Mouse (Mus musculus) megakaryocyte, embryonic 14.5 days (primary cell): Measurements from ENCODE around the gene Gba2. TPM values are rescaled to one million over a fixed set of nuclear protein-coding genes. Genes with fewer than 3 reads are reported as not detected.
"Not testable (repeated sequence)": the region's sequence is repeated elsewhere in the genome, so short reads cannot be mapped to it uniquely, and the experiment has no call there.

Source experiments
- H3K27me3 ChIP-seq: replicated peaks from 2 replicates; pipeline ENCODE3; 2012; ENCODE audit warnings: inconsistent platforms
- H3K36me3 ChIP-seq: replicated peaks from 2 replicates; pipeline ENCODE3; 2012; ENCODE audit warnings: low read length, inconsistent platforms, mixed read lengths
- H3K4me1 ChIP-seq: 2 replicates; pipeline ENCODE4 v1.6.1; 2012; ENCODE audit warnings: inconsistent platforms
- H3K4me3 ChIP-seq: replicated peaks from 2 replicates; pipeline ENCODE3; 2012; ENCODE audit warnings: moderate library complexity, mild to moderate bottlenecking, inconsistent platforms
- H3K9me3 ChIP-seq: 2 replicates; pipeline ENCODE4 v1.6.1; 2012; ENCODE audit warnings: inconsistent platforms
- FLI1 ChIP-seq: IDR thresholded peaks from 2 replicates; pipeline ENCODE4 v1.6.1; 2012; ENCODE audit warnings: low read length, inconsistent platforms, mixed read lengths
- GATA1 ChIP-seq: IDR thresholded peaks from 3 replicates; pipeline ENCODE4 v1.6.1; 2012; ENCODE audit warnings: mixed read lengths, low read length, inconsistent platforms, borderline replicate concordance
- polyA plus RNA-seq: library from polyadenylated mRNA; stranded (reverse); fragments of >175 nt; gene quantifications from 2 replicates; pipeline ENCODE4 v1.2.3, GENCODE M21; 2012; ENCODE audit warnings: low replicate concordance; ENCODE audit not compliant: insufficient read depth

Gene Gba2
- polyA plus RNA-seq, 1 experiment: 9.1 TPM

GRCm38 (mm10) chr4:43555926-43556325, 22.7 kb downstream of the Gba2 start:
- peaks cover 88% of the 10 kb centered on the region for H3K36me3 ChIP-seq
- peaks cover 92% of the 10 kb centered on the region for H3K4me1 ChIP-seq

DNA sequence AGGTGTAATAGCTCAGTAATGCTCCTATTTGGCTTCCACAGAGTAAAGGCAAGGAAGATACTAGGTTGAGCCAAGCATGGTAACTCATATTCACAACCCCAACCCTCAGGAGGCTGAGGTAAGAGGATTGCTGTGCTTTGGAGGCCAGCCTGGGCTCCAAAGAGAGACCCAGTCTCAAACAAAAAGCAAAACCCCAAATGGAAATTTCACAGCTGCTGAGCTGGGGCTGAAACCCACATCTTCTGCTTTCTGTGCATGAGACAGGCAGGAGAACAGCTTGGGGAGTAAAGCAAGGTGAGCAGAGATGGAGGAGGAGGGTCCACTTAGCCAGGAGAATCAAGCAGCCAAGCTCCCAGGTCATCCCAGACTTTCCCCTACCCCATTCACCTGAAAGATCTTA, 24.8 kb downstream of the Gba2 start:
- peak overlapping the region; percentile 79 for H3K4me3 ChIP-seq
- H3K27me3 ChIP-seq: no peaks in the 10 kb centered on the region
- TF ChIP-seq GATA1: no peak
- TF ChIP-seq FLI1: no peak
- H3K36me3 ChIP-seq: peaks cover 98% of the 10 kb centered on the region
- H3K4me1 ChIP-seq: peaks cover 95% of the 10 kb centered on the region
- H3K9me3 ChIP-seq: peaks cover 9% of the 10 kb centered on the region; the same call in 1 of the 2 replicates

More at GRCm38 (mm10) chr4:43555926-43556325, 22.7 kb downstream of the Gba2 start:
- Histone ChIP-seq H3K27me3 (no peaks in the 10 kb centered on the region), H3K4me3 (peak overlapping the region; percentile 99), H3K9me3 (peaks cover 9% of the 10 kb centered on the region; the same call in 1 of the 2 replicates)
- TF ChIP-seq GATA1 (no peak), FLI1 (no peak)

GRCm38 (mm10) chr4:43552437-43552836, 26.2 kb downstream of the Gba2 start:
- peaks cover 100% of the 10 kb centered on the region for H3K36me3 ChIP-seq
- peaks cover 9% of the 10 kb centered on the region; the same call in 1 of the 2 replicates for H3K9me3 ChIP-seq
- no peaks in the 10 kb centered on the region for H3K27me3 ChIP-seq
- H3K4me3 ChIP-seq: no peak overlapping the region
- TF ChIP-seq FLI1 (no peak), GATA1 (no peak)
- H3K4me1 ChIP-seq: peaks cover 95% of the 10 kb centered on the region

DNA sequence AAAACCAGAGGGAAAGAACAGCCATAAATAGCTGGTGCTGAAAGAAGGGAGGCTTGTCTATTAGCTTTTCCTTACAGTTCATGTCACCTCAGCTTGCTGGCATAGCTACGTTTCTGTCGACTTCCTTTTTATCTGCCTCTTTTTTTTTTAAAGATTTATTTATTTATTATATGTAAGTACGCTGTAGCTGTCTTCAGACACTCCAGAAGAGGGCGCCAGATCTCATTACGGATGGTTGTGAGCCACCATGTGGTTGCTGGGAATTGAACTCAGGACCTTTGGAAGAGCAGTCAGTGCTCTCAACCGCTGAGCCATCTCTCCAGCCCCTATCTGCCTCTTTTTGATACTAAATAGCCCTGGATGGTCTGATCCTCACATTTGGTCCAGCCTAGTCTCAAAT, 26.8 kb downstream of the Gba2 start:
- Histone ChIP-seq H3K4me1 (peaks cover 95% of the 10 kb centered on the region), H3K36me3 (peaks cover 100% of the 10 kb centered on the region)
- H3K4me3 ChIP-seq, H3K9me3 ChIP-seq, H3K27me3 ChIP-seq: not testable (repeated sequence)

GRCm38 (mm10) chr4:43549055-43549454, 29.6 kb downstream of the Gba2 start:
- no peak overlapping the region for H3K4me3 ChIP-seq
- H3K9me3 ChIP-seq: peaks cover 9% of the 10 kb centered on the region; the same call in 1 of the 2 replicates
- H3K27me3 ChIP-seq: no peaks in the 10 kb centered on the region
- H3K4me1 ChIP-seq: peaks cover 93% of the 10 kb centered on the region
- H3K36me3 ChIP-seq: peaks cover 100% of the 10 kb centered on the region
- no peak for TF ChIP-seq GATA1

DNA sequence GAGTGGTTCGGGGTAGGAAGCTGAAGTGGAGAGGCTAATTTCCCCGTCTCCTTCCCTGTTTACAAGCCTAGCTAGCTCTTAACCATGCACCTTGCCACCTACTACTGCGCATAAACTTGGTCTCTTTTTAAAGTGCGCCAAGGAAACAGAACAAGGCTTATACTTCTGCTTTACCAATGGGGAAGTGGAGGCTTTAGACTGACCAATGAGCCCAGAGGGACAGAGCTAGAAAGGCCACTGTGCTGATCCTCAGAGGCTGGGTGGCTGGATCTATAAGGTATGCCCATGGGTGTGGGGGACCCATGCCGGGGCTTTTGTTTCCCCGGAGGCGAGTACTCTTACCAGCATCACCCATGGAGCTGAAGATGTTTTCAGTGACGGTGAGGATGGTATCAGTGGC, 31.5 kb downstream of the Gba2 start:
- Histone ChIP-seq H3K4me1 (peaks cover 93% of the 10 kb centered on the region), H3K9me3 (0 out of 2 replicates have a peak, but pooled peaks cover under 1% of the 10 kb centered on the region), H3K27me3 (no peaks in the 10 kb centered on the region), H3K4me3 (no peak overlapping the region), H3K36me3 (peaks cover 100% of the 10 kb centered on the region)
- TF ChIP-seq GATA1 (no peak), FLI1 (no peak)

DNA sequence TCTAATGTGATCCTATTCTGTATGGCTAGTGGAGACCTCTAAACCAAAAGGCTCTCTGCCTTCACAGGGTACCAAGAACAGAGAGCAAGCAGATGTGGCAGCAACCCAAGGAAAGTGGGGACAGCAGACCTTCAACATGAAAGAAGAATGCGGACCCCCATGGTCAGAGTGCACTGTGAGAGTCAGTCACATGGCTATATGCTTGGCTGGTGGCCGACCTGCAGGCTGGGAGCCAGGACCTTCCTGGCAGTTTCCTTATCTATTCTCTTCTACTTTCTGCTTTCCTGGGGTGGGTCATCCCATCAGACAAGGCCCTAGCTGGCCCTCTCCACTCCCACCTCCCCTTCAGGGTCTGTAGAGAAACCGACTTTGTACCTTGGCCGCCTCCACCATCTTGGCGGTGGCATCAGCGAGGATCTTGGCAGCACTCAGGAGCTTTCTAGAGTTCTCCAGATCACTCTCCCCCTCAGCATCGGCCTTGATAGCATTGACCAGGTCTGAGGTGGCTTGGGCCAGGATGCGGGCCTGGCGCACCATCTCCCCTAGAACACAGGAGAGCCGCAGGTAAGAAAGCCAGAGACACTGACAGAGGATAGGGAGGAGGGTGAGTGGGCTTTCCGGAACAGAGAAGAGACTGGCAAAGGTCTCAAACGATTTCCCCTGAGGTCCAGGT, 32.2 kb downstream of the Gba2 start:
- no peaks in the 10 kb centered on the region for H3K9me3 ChIP-seq
- no peaks in the 10 kb centered on the region for H3K27me3 ChIP-seq
- peaks cover 92% of the 10 kb centered on the region for H3K4me1 ChIP-seq
- H3K36me3 ChIP-seq: peaks cover 100% of the 10 kb centered on the region
- no peak for TF ChIP-seq FLI1
- TF ChIP-seq GATA1: no peak
- no peak overlapping the region for H3K4me3 ChIP-seq

- Histone ChIP-seq H3K4me3 (no peak overlapping the region), H3K27me3 (no peaks in the 10 kb centered on the region), H3K9me3 (no peaks in the 10 kb centered on the region), H3K4me1 (peaks cover 83% of the 10 kb centered on the region), H3K36me3 (peaks cover 99% of the 10 kb centered on the region)
- no peak for TF ChIP-seq FLI1
- no peak for TF ChIP-seq GATA1
Observed at GRCm38 (mm10) chr4:43542044-43542443, 36.6 kb downstream of the Gba2 start.

DNA sequence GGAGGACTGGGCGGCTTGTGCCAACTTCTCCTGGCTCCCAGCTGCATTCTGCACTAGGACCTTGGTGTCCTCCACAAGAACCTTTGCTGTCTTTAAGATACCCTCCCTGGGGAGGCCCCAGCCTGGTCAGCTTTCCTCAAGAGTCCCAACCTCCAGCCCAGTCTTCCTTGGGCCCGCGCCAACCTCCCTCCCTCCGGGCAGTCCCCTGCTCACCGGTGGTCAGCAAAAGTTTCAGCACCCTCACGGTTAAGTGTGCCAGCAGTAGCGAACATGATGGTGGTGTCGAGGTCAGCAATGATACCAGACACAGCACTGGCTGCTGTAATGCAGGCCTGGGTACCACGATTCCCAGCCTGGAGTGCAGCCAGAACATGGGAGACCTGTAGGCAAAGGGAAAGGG, 42.6 kb downstream of the Gba2 start:
- no peak for TF ChIP-seq GATA1
- no peak; the same call in 1 of the 2 replicates for TF ChIP-seq FLI1
- Histone ChIP-seq H3K4me3 (no peak overlapping the region), H3K36me3 (peaks cover 100% of the 10 kb centered on the region), H3K27me3 (no peaks in the 10 kb centered on the region), H3K4me1 (peaks cover 80% of the 10 kb centered on the region), H3K9me3 (no peaks in the 10 kb centered on the region)

DNA sequence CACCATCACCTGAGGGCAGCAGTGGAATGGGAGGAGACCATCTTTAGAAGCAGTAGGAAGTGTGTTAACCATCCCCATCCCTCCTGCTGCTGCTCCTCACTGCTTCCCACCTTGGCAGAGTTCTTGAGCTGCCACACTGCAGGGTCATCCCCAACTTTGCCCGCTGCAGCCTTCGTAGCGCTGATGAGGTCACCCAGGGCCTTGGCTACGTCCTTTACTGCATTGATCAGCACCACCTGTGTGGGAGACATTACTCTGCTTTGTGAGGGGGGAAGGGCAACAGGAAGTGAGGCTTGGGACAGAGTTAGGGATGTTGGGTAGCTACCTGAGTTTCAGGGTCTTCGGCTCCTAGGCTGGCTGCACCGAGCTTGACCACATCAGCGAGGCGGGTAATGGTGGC, 43.0 kb downstream of the Gba2 start:
- H3K4me3 ChIP-seq: peak overlapping the region; percentile 16
- no peaks in the 10 kb centered on the region for H3K9me3 ChIP-seq
- TF ChIP-seq GATA1: no peak
- H3K27me3 ChIP-seq: no peaks in the 10 kb centered on the region
- H3K36me3 ChIP-seq: peaks cover 100% of the 10 kb centered on the region
- peaks cover 80% of the 10 kb centered on the region for H3K4me1 ChIP-seq
